Mouse (Mus musculus) heart, postnatal 0 days (tissue): Measurements from ENCODE around the gene Itpr1.

Experiments
- CTCF ChIP-seq: IDR thresholded peaks from 2 replicates; pipeline ENCODE4 v1.5.1; 2016; ENCODE audit warnings: antibody characterized with exemption, control low read depth, low read depth
- EP300 ChIP-seq: IDR thresholded peaks from 2 replicates; pipeline ENCODE4 v1.6.1; 2016; ENCODE audit warnings: antibody characterized with exemption, low read depth

- TF ChIP-seq EP300, result no peak
- no peak for TF ChIP-seq CTCF
These were observed 386.4 kb downstream of the Itpr1 start for GRCm38 (mm10) chr6:108599317-108599716.
